Comparison of ENCODE assay signal across 15 mouse cellular contexts in the genomic region with DNA sequence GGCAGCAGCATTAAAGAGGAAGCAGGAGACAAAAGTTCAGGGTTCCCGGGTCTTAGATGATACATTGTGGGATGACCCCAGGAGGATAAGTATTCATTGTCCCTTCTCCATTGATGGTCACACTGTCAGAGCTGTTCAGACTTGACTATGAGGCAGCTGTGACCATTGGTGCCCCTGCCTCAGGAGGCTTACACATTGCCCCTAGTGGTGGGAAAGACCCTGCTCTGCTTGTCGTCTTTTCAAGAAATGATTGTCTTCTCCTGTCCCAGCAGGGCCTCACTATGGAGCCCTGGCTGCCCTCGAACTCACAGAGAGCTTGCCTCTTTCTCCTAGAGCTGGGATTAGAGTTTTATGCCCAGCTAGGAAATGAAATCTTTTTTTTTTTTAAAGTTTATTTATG. TPM values are rescaled to one million over a fixed set of nuclear protein-coding genes. Genes with fewer than 3 reads are reported as not detected.
DNase-seq lines count a peak whose midpoint lies in the region; ATAC-seq and TF ChIP-seq lines count a peak whose summit lies in the region.
"Had no signal": no experiment of that assay in that cellular context is flagged by ENCODE, and none has a peak within 500 bp of the region (broad histone marks: within the 10 kb centered on the region; RNA-seq: fewer than 3 reads in every experiment).

No protein-coding gene starts in this region.

- DNase-seq in embryo, embryonic 10 days (ENCODE audit: low spot score) = peak; percentile 24
- no peak for DNase-seq in embryo, embryonic 9.5 days (ENCODE audit: extremely low spot score)
- no peak for DNase-seq in liver, embryonic 14.5 days (ENCODE audit: low read depth in 3 of 3, low spot score in 3 of 3)
- DNase-seq in liver = no peak
- peak; percentile 74 for DNase-seq in ES-CJ7 (ENCODE audit: low read depth, low spot score)
- DNase-seq in induced T-regulatory cell, adult 2 months (ENCODE audit: low read depth) = peak; percentile 33
- no peak for DNase-seq in gastrocnemius, postnatal 10 days
- DNase-seq in spleen, postnatal 10 days (ENCODE audit: low spot score in 2 of 2) = no peak
- DNase-seq: adrenal gland, postnatal 10 days; heart, adult 18-20 months; heart, postnatal 4 days; kidney, adult 18-20 months; lung, adult 18-20 months had no signal

- no peak overlapping the region for H3K4me2 ChIP-seq in liver, embryonic 14.5 days (ENCODE audit: low read depth)

- TF ChIP-seq CTCF in liver, embryonic 14.5 days (IDR thresholded peaks at IDR 0.05; ENCODE audit: low read depth) = peak; percentile 38

- H3K9me3 ChIP-seq in liver, embryonic 14.5 days (ENCODE audit: control insufficient read depth, low read length) = no peaks in the 10 kb centered on the region
- H3K9me3 ChIP-seq: limb, embryonic 10.5 days; midbrain, embryonic 10.5 days had no signal

- WGBS in liver, embryonic 14.5 days (ENCODE audit: insufficient replicate concordance) = 65% methylated on average over 3 of the region's 3 CpGs

- H3K9ac ChIP-seq in liver, embryonic 14.5 days (replicated peaks) = no peak overlapping the region

- peaks cover 0 to 9% of the 10 kb centered on the region in 2 experiments; a peak in 2 of 4 replicates for H3K4me1 ChIP-seq in liver, embryonic 14.5 days (replicated peaks; ENCODE audit: control insufficient read depth in 2 of 2, insufficient read depth in 2 of 2, low read length in 1 of 2)

- H3K36me3 ChIP-seq in liver, embryonic 14.5 days (replicated peaks; ENCODE audit: control insufficient read depth, insufficient read depth, low read depth) = peaks cover 18% of the 10 kb centered on the region

- H3K27me3 ChIP-seq in liver, embryonic 14.5 days (ENCODE audit: control insufficient read depth, insufficient read depth, low read length) = no peaks in the 10 kb centered on the region

- no peak for ATAC-seq in liver, embryonic 14.5 days (ENCODE audit: insufficient read depth)

- H3K4me3 ChIP-seq in liver, embryonic 14.5 days (ENCODE audit: insufficient read depth in 1 of 2, low read depth in 2 of 2, low read length in 2 of 2) = no peak overlapping the region
- H3K4me3 ChIP-seq: limb, embryonic 10.5 days; midbrain, embryonic 10.5 days had no signal

- H3K27ac ChIP-seq in liver, embryonic 14.5 days = no peak overlapping the region
- H3K27ac ChIP-seq: limb, embryonic 10.5 days; midbrain, embryonic 10.5 days had no signal

- no peak for TF ChIP-seq EP300 in liver, embryonic 14.5 days (IDR thresholded peaks at IDR 0.05; ENCODE audit: low read depth)

RNA-seq across cellular contexts. Expression of a gene that starts 5.8 kb away (rescaled TPM):
- 0.05 and 0.08 TPM in 2 replicates for polyA plus RNA-seq in liver, embryonic 14.5 days (2012; rRNA removed)
- polyA plus RNA-seq in liver, embryonic 14.5 days (2014; fragmentation: Nextera tagmentation; extraction: Ambion mirVana) = 0.09 and 0.13 TPM in 2 replicates
- total RNA-seq in gastrocnemius, postnatal 10 days (2021) = not detected
- total RNA-seq: heart, adult 18-20 months; heart, postnatal 4 days had no signal

RNA-seq across cellular contexts. Expression of a gene that starts 6.3 kb away (rescaled TPM):
- polyA plus RNA-seq in liver, embryonic 14.5 days (2012; rRNA removed) = 61.7 and 74.8 TPM in 2 replicates
- polyA plus RNA-seq in liver, embryonic 14.5 days (2014; fragmentation: Nextera tagmentation; extraction: Ambion mirVana) = 63.3 and 67.8 TPM in 2 replicates
- 100 to 1,000 TPM; 101 to 114 TPM for total RNA-seq in gastrocnemius, postnatal 10 days (2021)

RNA-seq across cellular contexts. Expression of a gene that starts 21.7 kb away (rescaled TPM):
- polyA plus RNA-seq in liver, embryonic 14.5 days (2012; rRNA removed) = 1.3 and 1.4 TPM in 2 replicates
- 1.8 and 2.1 TPM in 2 replicates for polyA plus RNA-seq in liver, embryonic 14.5 days (2014; fragmentation: Nextera tagmentation; extraction: Ambion mirVana)
- total RNA-seq in gastrocnemius, postnatal 10 days (2021) = 1 to 10 TPM; 2.3 to 3.6 TPM

RNA-seq across cellular contexts. Expression of a gene that starts 21.9 kb away (rescaled TPM):
- 27.4 and 28.6 TPM in 2 replicates for polyA plus RNA-seq in liver, embryonic 14.5 days (2012; rRNA removed)
- polyA plus RNA-seq in liver, embryonic 14.5 days (2014; fragmentation: Nextera tagmentation; extraction: Ambion mirVana) = 36.2 and 41.3 TPM in 2 replicates
- 10 to 100 TPM; 71.8 to 80.7 TPM for total RNA-seq in gastrocnemius, postnatal 10 days (2021)

RNA-seq across cellular contexts. Expression of a gene that starts 41.4 kb away (rescaled TPM):
- polyA plus RNA-seq in liver, embryonic 14.5 days (2012; rRNA removed) = 0.33 and 0.53 TPM in 2 replicates
- 0.38 TPM in 1 of 2 replicates, not detected in the other for polyA plus RNA-seq in liver, embryonic 14.5 days (2014; fragmentation: Nextera tagmentation; extraction: Ambion mirVana)
- 1 to 10 TPM; 1.7 to 2.4 TPM for total RNA-seq in gastrocnemius, postnatal 10 days (2021)
- total RNA-seq: heart, adult 18-20 months had no signal
- polyA plus RNA-seq: limb, embryonic 10.5 days had no signal

Comparison
In these comparisons a context has a peak if more than half of its experiments do, and no peak if none do; other contexts are left out.
1. DNase-seq: peak in embryo, embryonic 10 days (single experiment), ES-CJ7 (single experiment) and induced T-regulatory cell, adult 2 months (single experiment); none in embryo, embryonic 9.5 days (single experiment), liver, embryonic 14.5 days (0 of 3), liver (single experiment), gastrocnemius, postnatal 10 days (single experiment) and spleen, postnatal 10 days (0 of 2).